Mouse (Mus musculus) layer of hippocampus, adult 2 months (tissue): ENCODE results near the gene Gm3543. TPM values are rescaled to one million over a fixed set of nuclear protein-coding genes. Genes with fewer than 3 reads are reported as not detected.
"Not testable (repeated sequence)": the region's sequence is repeated elsewhere in the genome, so short reads cannot be mapped to it uniquely, and the experiment has no call there.

ENCODE experiments used
- DNase-seq, 2 experiments: peaks; one replicate each; pipeline ENCODE4 v3.0.0; 2022; ENCODE audit warnings: low spot score in 2 of 2
- H3K27ac ChIP-seq: fragments of 200-600 bp; 2 replicates; pipeline ENCODE4 v1.8.1; 2022
- H3K4me3 ChIP-seq: fragments of 200-600 bp; 2 replicates; pipeline ENCODE4 v1.8.1; 2022; ENCODE audit warnings: mild to moderate bottlenecking
- long read RNA-seq, 2 experiments: library from polyadenylated mRNA; stranded (forward); transcript quantifications; one replicate each; pipeline ENCODE4 v2.0.0; 2021; ENCODE audit warnings: borderline mapping rate in 2 of 2
- total RNA-seq, 2 experiments: library from RNA; stranded (reverse); gene quantifications; 2 replicates each; pipeline ENCODE4 v1.2.3; 2021

Gm3543 gene
- under 1 TPM; 0.88 to 1.00 TPM for total RNA-seq
- long read RNA-seq, experiment 1 = 0 reads
- long read RNA-seq, experiment 2 = 0 reads

DNA sequence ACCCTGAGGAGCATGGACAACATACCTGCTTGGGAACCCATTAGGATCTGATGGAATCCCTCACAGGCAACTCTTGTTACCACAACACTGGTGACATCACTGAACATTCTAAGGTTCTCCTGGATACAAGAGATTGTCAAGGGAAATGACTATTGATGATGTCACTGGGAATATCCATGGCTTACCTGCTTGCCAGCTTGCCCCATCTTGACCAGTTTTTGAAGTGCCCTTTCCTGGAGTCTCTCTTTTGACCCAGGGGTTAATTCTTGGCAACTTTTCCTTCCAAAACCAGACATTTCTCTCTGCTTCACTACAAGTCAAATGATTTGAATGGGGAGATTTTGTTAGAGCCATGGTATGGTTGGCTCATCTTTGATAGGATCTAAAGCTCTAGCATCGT is at the start of gene Gm3543:
Gene Gm3543 (minus strand): TSS at position 101 of the 400 bp plus-strand sequence.
- not testable (repeated sequence) for DNase-seq, H3K4me3 ChIP-seq, H3K27ac ChIP-seq

DNA sequence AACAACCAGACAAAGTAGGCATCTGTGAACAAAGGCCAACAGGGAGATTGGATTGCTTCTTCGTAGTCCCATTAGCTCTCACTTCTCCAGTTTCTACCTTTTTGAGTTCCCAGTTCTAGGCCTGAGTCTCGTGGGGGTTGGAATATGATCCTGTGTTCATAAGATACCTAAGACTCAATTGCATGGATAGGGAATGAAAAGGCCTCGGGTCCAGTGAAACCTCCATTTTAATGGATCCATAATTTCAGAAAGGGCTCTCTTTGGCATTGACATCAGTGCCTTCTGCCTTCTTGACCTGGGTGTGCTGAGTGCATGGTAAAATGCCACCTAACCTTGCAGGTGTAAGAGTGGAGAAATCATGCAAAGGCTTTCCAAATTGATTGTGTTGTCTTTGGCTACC is 14.5 kb downstream of the Gm3543 start:
- H3K4me3 ChIP-seq, H3K27ac ChIP-seq, DNase-seq: not testable (repeated sequence)

DNA sequence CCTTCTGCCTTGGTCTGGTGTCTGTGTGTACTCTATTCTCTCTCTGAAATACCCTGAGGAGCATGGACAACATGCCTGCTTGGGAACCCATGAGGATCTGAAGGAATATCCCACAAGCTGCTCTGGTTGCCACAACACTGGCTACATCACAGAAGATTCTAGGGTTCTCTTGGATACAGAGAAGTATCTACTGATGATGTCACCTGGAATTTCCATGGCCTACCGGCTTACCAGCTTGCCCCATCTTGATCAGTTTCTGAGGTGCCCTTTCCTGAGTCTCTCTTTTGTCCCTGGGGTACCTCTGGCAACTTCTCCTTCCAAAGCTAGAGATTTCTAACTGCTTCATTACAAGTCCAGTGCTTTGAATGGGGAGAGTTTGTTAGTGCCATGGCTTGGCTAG is 15.3 kb downstream of the Gm3543 start, which contains the start of gene Gm6401:
Gene Gm6401 (minus strand): TSS at position 101 of the 400 bp plus-strand sequence.
- H3K4me3 ChIP-seq, H3K27ac ChIP-seq, DNase-seq: not testable (repeated sequence)

DNA sequence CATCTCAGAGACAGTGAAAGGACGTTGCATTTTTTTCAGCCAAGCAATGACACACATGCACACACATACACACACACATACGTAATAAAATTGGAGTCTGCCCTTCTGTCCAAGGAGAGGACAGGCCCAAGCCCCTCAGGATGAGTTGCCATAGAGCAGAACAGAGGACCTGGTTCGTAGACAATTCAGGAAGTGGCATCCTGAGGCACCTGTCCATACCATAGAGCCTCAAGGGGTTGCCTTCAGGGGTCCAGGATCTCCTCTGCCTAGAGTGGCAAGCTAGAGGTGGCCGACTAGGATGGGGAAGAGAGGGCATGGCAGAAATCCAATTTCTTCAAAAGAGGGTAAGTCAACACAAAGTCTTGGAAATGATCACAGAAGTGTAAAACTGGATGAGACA is 19.0 kb downstream of the Gm3543 start:
- not testable (repeated sequence) for DNase-seq, H3K27ac ChIP-seq, H3K4me3 ChIP-seq

DNA sequence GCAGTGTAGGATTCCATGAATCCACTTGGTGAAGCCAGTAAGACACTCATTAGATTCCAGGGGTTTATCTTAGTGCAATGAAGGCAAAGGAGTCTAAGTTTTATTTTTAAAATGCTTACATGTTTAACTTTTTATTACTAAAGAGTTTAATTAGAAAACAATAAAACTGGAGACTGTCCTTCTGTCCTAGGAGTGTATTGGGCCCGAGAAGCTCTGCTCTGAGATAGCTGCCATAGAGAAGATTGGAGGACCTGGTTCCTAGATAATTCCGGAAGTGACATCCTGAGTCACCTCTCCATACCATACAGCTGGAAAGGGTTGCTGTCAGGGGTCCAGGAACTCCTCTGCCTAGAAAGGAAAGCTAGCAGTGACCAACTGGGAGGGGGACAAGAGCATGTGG is 39.4 kb downstream of the Gm3543 start, which contains the start of gene 1700024B05Rik:
Gene 1700024B05Rik (plus strand): TSS at position 301 of the 400 bp plus-strand sequence.
- H3K27ac ChIP-seq, DNase-seq, H3K4me3 ChIP-seq: not testable (repeated sequence)

Other genes starting within 250 kb of the Gm3543 start
- gene Gm7929, start 232.7 kb downstream of the Gm3543 start, total RNA-seq = not detected
- gene Gm47189, start 210.9 kb downstream of the Gm3543 start, total RNA-seq = not detected
- not detected for gene Gm7980, start 76.0 kb downstream of the Gm3543 start, total RNA-seq
- not detected for gene 1700049E17Rik1, start 58.4 kb downstream of the Gm3543 start, total RNA-seq
- gene 1700024B05Rik, start 39.3 kb downstream of the Gm3543 start, total RNA-seq = not detected
- not detected for gene Gm6401, start 15.4 kb downstream of the Gm3543 start, total RNA-seq
- gene Gm7951, start 134.0 kb upstream of the Gm3543 start, total RNA-seq = not detected
- not detected for gene Gm17027, start 179.3 kb upstream of the Gm3543 start, total RNA-seq
- 1 to 10 TPM; 2.0 to 3.0 TPM for gene Gm3573, start 207.5 kb upstream of the Gm3543 start, total RNA-seq